Mouse (Mus musculus) small intestine, adult 2 months (tissue): ENCODE data around the gene Itpkb.

Source experiments
- CTCF ChIP-seq: fragments of 200-500 bp; IDR thresholded peaks from 2 replicates; pipeline ENCODE4 v1.5.1; 2012; ENCODE audit warnings: low read depth, mild to moderate bottlenecking, control low read depth, inconsistent platforms, low read length, moderate library complexity, mixed read lengths; ENCODE audit not compliant: insufficient replicate concordance, insufficient read length; ENCODE audit errors: extremely low read depth
- POLR2A ChIP-seq: fragments of 200-500 bp; IDR thresholded peaks from 2 replicates; pipeline ENCODE4 v1.6.1; 2012; ENCODE audit warnings: low read depth, mild to moderate bottlenecking, control low read depth, inconsistent platforms, low read length, moderate library complexity

DNA sequence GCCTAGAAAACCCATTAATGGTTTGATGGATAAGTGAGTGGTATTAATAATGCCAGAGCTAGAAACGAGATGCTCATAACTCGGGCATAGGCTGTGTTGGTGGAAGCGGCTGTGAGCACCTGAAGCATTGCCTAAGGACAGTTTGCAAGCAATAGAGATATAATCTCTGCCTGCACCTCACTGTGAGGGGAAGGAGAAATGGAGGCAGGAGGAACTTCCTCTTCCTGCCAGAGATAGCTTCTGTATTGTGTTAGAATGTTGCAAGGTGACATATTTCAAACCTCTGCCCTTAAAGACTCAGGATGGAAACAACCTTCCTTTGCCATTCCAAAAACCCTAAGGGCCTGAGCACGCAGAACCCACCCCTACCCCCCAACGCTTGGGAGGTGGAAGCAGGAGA is 11.9 kb upstream of the Itpkb start:
- no peak for TF ChIP-seq POLR2A
- no peak for TF ChIP-seq CTCF
